Mouse (Mus musculus): ENCODE measurements around the gene Dohh.

Gene Dohh

DNA sequence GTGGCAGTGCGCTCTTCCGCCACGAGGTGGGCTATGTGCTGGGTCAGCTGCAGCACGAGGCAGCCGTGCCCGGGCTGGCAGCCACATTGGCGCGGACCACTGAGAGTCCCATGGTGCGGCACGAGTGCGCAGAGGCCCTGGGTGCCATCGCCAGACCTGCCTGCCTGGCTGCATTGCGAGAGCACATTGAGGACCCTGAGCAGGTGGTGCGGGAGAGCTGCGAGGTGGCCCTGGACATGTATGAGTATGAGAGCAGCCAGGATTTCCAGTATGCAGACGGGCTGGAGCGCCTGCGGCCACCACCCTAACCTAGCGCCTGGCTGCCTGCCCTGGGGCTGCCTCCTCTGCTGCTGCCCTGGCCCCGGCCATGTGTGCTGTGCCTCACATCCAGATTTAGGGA, 3.5 kb downstream of the Dohh start:
- no peak for DNase-seq

- DNase-seq, result no peak
These were observed 4.4 kb downstream of the Dohh start, which contains the start of gene Gm48552 for GRCm38 (mm10) chr10:81388505-81389055. Gene Gm48552, plus strand, starts transcription at chr10:81389005.

DNA sequence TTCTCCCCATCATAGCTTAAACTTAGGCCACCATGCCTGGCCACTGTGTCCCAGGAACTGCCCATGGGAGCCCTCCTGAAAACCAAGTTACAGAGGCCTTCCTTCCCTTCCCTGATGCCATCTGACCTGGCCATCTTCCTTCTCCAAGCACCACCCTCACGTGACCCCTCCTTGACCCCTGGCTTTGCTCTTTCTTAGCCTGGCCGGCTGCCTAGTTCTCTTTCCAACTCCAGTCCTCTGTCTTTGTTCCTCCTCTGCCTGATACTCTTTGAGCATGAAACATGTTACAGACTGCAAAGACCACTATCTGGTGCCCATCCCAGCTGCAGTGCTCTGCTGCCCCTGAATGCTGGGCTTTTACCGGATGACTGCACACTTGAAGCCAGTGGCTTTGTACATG, 5.1 kb downstream of the Dohh start:
- DNase-seq, result no peak

DNA sequence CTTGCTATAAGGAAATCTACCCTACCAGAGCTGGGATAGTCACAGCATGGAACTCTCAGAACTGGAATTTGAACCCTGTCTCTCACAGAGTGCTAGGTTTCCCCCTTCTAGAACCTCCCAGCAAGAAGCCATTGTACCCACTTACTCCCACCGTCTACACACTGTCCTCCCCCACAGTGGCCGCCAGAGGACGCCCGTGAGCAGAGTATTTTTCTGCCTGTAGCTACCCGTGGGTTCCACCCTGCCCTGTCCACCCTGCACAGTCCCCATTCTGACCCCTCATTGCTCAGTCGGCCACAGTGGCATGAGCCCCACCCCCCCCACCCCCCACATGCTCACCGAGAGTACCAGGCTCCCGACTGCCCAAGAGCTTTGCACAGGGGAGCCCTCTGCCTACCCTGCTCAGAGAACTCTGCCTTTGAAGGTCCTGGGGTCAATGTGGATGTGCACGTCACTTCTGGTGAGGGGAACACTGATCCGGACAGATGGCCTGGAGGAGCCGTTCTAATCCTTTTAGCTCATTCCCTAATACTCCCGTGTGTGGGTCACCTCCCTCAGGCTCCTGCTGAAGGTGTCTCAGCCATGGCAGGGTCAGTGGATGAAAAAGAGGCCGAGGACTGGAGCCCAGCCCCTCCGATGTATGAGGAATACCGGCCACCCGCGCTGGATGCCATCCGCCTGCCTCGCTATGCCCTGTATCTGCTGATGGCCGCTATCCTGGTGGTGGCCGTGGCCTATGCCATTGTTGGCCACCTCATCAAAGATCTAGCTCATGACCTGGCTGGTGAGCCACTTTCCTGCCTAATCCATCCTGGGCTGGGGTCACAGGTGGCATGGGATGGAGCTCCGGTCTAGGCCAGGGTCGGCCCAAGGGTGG, 5.8 kb downstream of the Dohh start:
- peak; percentile 46 to 58 for DNase-seq

DNA sequence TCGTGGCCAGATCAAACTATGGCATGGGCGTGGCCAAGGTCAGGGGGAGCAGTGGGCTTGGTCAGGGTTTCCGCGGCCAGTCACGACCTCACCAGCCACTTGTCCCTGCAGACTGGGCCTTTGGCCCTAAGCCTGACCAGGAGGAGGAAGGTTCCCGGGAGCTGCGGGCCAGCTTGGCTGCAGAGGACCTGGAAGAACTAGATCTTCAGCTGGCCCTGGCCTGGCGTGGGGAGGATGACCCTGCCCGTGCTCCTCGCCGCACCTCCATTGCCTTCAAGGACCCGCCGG, 6.4 kb downstream of the Dohh start:
- no peak for DNase-seq

- DNase-seq, result no peak
These were observed 8.0 kb downstream of the Dohh start for GRCm38 (mm10) chr10:81392270-81392669.

DNA sequence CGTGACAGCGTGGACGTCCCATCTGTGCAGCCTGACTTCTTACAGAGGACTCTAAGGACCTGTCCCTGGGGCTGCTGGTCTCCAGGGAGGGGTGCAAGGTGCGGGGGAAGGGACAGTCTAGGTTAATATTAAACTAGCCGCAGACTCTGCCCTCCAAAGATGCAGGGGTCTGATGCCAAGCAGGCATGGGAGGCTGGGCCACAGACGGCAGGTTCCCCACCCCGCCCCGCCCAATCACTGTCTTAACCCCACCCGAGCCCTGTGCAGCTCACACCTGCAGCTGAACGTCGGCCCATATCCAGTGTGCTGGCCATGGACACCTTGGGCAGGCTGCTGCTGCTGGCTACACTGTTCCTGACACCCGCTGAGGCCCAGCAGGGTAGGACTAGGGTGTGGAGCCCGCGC, 8.6 kb downstream of the Dohh start, which contains the start of gene Smim24:
Smim24 (plus strand) TSS at position 271 of the 405 bp plus-strand sequence.
- no peak for DNase-seq

GRCm38 (mm10) chr10:81393456-81394063, 9.3 kb downstream of the Dohh start:
- peak; percentile 58 to 68 for DNase-seq

- no peak for DNase-seq
These were observed 10.9 kb downstream of the Dohh start for GRCm38 (mm10) chr10:81395127-81395526.

DNA sequence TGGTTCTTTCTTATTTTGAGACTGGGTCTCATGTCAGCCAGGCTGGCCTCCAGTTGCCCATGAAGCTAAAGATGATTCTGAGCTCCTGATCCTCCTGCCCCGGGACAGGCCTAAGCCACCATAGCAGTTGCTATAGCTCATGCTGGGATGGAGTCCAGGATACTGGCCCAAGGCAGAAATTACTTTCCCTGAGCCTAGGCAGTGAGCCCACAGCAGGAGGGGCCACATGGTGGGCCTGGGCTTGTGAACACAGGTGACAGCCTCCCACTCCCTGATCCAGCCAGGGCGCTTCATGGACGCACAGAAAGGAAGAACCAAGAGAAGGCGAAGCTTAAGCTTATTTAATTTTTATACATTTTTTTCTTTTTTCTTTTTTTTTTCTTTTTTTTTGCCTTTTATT, 11.6 kb downstream of the Dohh start:
- DNase-seq, result no peak

DNA sequence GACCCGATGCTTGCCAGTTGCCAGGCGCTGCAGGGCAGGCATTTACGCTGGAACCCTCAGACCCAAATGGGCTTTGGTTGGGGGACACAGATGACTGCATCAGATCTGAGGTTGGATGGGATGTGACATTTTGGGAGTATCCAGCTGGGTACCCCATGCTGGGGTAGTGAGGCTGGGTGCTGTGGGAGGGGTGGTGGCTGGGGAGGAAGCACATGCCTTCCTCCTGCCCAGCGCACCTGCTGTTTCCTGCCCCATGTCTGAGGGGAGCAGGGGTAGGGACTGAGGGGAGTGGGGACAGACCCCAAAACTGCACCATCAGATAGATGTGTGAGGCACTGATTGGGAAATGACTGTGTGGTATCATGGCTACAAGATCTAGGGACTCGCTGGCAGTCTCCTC, 12.5 kb downstream of the Dohh start:
- DNase-seq, result no peak

- no peak for DNase-seq
These were observed 15.1 kb downstream of the Dohh start for GRCm38 (mm10) chr10:81399296-81399695.

DNA sequence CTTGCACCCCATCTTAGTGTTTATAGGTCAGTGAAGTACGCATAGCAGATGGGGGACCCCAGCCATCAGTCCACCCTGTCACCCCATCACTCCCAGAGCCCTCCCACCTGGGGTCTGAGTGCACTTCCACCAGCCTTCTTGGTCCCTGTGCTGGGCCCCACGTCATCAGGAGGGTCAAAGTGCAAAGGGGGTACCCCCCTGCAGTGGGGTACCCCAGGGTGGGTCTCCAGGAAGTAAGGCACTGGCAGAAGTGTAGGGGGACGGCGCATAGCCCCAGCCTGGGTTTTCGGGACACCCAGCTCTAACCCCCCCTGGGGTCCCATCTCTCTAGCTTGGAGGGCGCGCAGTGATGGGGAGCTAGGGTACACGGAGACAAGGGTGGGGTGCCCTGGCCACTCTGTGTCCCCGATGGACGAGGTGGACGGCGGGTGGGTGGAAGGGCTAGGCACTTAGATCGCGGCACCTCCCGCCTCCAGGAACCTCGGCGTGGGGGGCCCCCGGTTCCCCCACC, 15.6 kb downstream of the Dohh start:
- DNase-seq, result no peak

DNA sequence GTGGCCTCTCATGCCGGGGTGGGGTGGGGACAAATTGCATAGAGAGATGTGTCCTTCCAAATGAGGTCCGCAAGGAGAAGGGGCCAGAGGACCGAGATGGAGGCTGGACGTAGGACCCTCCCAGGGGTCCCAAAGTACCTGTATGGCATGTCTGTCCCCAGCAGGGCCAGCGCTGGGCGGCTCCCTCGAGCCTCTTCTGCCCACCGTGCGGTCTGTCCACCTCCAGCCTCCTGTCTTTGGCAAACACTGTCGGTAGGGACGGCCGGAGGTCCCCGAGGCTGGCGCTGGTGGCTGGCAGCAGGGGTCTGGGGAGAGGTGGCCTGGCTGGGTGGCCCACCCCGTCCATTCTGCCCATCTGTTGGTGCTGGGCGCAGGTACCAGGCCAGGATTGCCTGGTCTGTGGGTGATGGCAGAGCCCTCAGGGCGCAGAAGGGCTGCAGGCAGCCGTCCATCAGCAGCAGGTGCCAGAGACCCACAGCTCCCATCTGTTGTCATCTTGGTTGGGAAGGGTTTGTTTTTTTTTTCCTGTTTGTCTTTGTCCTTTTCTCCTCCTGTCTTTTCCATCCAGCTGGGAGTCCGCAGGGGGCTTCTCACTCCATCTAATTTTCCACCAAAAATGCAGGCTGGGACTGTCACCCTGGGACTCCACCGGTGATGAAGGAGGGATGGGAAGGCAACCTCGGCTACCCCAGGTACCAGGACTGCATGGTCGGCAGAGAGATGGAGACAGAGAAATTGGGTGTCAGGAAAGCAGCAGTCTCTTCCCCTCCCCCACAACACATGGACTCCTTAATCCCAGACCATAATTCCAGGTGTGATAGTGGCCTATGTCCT, 16.4 kb downstream of the Dohh start:
- DNase-seq, result no peak

- DNase-seq, result no peak
These were observed 16.9 kb downstream of the Dohh start for GRCm38 (mm10) chr10:81401205-81401520.

DNA sequence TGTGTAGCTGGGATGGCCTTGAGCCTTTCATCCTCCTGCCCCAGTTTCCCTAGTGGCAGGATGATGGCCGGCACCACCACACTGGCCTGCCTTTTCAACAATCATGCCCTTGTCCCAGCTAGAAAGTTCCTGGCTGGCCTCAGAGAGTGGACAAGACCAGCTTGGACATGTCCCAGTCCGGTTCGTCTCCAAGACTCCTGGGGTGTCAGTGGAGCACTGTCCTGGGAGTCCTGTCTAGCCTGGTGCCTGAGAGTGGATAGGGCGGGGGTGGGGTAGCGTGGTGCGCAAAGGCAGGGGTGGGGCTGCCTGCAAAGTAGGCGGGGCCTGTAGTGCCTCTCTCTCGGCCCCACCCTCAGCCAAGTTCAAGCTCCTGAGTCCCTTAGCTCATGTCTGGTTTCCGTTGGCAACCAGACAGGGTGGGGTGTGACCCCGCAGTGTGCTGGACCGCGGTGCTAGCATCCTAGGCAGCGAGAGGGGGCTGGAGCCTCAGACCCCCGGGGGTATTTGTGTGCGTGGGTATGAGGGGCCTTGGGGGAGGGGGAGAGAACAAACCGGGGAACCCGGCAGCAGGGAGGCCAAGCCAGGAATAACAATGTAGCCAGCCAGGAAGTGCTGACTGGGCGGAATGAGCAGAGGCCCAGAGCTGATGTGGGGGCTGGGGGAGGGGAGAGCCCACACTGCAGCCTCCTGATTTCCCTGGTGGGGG, 17.4 kb downstream of the Dohh start:
- no peak for DNase-seq

- no peak for DNase-seq
These were observed 18.1 kb downstream of the Dohh start for GRCm38 (mm10) chr10:81402227-81402765.

GRCm38 (mm10) chr10:81403511-81403910, 19.3 kb downstream of the Dohh start:
- DNase-seq, result no peak

DNA sequence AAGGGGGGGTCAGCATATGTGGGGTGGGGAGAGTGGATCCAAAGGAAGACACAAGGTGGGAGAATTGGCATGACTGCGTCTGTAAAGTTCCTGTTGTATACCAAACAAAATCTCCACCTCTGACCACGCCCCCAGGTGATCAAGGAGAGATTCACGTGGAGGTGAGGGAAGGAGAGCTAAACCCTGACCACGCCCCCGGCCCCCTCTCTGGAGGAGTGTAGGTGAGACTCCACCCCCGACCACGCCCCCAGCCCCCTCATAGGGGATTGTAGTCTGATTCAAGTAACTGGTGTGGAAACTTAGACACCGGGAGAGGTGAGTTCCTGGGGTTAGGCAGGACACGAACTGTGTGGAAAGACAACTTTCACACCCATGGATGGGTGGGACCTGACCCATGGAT, 19.9 kb downstream of the Dohh start:
- no peak for DNase-seq

- DNase-seq, result no peak
These were observed 20.5 kb downstream of the Dohh start for GRCm38 (mm10) chr10:81404720-81405119.

- DNase-seq, result no peak
These were observed 21.5 kb downstream of the Dohh start for GRCm38 (mm10) chr10:81405588-81406201.

All from thymus, adult 18-20 months (tissue).